Mouse (Mus musculus) ovary, adult 18-20 months (tissue): ENCODE measurements around the gene Wrnip1.

ENCODE experiments used
- DNase-seq: peaks from one replicate; pipeline ENCODE4 v3.0.0; 2022; ENCODE audit warnings: low spot score, mixed read lengths

The Wrnip1 gene

DNA sequence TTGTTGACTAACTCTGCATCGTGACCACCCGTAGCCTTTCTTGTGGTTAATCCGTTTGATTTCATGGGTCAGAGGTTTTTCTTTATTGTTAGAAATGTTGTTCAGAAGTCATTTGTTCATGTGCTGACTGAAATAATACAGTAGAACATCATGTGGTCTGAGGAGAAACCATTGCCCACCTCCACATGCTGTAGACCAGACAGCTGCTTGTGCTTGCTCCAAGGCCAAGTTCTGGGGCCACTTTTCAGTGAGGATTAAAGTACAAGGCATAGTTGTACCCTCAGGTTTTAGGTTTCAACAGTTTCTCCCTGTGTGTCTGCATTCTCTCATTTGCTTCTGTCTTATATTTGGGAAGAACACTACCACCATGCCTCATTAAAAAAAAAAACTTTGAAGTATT lies 5.8 kb downstream of the Wrnip1 start:
- no peak for DNase-seq

- DNase-seq, result no peak
Observed at GRCm38 (mm10) chr13:32819241-32819640, 17.4 kb downstream of the Wrnip1 start.

DNA sequence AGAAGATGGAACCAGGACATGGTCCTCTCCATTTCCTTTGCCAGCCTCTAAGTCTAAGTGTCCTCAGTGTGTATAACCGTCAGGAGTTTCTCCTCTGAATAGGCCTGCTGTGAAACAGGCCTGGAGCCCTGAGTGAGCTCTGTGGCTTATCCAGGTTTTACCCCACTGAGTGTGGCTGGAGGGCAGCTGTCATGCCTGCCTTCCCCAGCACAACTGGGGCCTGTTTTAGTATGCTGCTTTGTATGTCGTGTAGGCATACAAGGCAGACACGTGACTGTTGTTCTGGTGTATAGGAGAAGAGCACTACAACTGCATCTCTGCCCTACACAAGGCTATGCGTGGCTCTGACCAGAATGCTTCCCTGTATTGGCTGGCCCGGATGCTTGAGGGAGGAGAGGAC lies 18.1 kb downstream of the Wrnip1 start:
- no peak for DNase-seq

GRCm38 (mm10) chr13:32821671-32822070 lies 19.8 kb downstream of the Wrnip1 start:
- no peak for DNase-seq

DNA sequence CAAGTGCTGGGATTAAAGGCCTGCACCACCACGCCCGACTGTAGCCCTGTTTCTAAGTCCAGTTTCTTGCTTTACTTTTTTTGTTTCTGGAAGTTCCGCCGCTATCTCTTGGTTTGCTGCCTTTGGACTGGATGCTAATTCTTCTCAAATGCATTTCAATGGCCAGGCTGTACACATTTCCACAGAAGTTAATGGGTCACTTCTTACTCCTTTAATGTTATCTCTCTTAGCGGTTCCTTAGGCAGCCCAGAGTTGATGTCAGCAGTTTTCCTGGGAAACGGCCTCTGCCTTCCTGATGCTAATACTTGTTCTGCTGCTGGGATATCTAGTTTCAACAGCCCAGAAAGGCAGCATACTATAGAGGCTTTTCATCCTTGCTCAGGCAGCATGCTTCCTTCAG lies 21.3 kb downstream of the Wrnip1 start:
- DNase-seq, result no peak

DNA sequence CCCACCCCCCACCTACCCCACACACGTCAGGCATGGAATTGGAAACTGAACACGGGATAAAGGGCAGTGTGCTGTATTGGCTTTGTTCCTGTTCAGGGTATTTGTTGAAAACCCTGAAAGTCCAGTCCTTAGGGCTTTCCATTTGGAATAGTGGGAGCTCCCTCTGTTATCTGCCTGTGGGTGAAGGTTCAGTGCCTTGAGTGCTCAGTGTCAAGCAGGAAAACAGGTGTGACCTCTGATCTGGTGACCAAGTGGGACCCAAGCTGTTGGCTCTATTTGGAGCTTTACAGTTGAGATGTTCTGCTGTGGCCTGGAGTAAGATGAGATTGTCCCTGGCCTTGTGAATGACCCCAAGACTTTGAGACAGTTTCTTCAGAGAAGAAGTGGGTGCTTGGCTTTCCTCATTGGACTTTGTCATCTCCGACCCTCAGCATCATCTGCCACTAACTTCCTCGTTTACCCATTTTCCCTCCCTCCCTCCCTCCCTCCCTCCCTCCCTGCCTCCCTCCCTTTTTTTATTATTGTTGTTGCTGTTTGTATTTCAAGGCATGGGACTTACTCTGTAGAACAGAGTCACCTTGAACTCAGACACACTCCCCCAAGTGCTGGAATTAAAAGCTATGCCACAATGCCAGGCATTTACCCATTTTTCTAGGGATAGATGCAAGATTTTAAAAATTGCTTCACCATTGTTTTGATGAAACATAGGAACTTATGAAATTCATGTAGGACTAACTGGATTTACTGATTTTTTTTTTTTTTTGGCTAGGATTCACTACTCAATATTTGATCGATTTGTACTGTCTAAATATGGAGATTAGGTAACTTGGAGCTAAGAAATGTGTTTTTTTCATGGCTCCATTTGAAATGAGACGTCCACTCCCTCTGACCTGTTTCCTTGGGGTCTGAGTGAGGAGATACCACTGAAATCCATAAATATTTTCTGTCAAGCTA lies 22.8 kb downstream of the Wrnip1 start:
- no peak for DNase-seq

DNA sequence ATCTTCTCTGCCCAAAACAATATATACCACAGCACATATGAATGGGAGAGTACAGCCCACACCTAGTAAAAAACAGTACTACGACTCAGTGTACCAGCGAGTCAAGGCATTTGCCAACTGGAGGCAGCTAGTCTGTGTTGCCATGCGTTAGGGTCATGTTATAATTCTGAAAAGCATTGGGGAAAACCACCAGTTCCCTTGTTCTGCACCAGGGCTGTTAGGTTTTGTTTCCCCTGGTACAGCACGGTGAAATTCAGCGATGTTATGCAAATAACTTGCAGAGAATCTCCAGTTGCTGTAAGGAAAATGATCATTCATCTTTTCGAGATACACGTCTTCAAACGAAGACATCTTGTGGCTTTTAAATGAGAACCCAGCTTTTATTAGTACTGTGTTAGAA lies 23.7 kb downstream of the Wrnip1 start:
- no peak for DNase-seq

DNA sequence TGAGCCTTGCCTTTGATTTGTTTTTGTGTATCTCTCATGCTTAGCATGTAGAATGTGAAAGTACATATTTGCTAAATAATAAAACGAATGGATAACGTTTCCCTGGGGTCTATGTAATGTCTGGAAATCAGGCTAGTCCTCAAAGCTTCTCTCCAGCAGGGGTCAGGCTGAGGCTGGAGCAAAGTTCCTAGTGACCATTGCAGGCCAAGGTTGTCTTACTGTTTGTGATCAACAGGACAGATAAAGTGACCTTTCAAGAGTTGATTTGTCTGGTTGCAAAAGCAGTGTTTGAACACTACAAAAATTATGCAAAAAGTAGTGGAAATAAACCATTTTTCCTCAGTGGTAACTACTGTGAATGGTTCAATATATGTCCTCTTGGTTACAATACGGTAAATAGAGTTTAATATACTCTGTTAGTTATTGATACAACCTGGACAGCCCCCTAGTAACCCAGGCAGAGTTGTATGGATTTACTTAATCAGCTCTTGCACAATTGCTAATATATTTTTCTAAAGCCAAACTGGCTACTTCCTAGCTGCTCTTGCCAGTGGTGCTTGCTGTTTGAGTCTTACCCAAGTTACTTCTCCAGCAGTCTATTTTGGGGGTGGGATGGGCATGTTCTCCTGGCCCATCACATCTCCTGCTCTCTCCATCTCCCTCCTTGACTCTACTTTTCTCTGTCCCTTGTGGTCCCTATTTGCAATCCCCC lies 25.4 kb downstream of the Wrnip1 start:
- DNase-seq, result peak; percentile 51

GRCm38 (mm10) chr13:32827951-32828350 lies 26.1 kb downstream of the Wrnip1 start:
- no peak for DNase-seq

DNA sequence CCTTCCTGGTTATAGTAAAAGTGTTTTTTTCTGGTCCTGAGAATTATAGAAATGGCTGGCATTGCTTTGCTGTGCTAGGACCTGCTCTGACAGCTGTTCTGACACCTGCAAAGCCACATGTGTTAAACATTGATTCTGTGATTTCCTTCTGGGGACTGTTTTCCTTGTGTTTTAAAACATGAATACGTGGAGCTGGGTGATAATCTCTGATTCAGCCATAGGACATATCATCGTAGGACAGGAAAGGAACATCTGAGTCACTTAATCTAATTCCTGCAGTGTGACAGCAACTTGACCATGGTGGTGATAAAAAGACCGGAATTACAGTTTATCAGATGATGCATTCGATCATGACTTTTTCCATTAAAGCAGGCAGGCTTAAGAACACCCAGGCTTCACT lies 27.0 kb downstream of the Wrnip1 start:
- DNase-seq, result no peak

DNA sequence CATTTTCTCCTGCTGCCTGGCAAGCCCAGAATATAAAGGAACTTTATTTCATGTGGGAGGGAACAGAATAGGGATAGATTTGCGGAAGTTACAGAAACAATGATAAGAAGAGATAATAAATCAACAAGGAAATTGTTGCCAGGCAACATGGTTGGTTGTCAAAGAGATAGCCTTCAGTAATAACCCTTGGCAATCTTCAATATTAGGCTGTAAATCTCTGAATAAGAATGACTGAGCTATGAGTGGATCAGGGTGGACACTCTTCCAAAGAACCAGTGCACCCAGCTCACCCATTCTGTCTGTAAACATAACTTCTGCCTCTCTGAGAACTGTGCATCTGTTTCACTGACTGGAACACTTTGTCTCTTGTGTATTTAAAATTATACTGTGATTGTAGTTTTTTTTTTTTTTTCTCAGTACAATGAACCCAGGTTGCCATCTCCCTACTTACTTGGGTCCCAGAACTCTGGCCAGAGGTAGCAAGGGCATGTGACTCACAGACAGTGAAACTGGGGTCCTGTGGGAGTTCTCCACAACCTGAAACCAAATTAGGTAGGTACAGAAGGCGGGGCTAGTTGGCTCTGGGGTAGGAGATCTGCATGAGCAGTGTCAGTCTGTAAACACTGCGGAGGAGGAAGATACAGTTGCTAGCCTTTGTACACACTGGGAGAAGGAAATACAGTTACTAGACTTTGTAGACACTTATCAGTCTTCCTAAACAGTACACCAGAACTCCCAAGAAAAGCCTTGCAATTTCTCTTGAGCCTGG lies 29.9 kb downstream of the Wrnip1 start:
- DNase-seq, result no peak

- DNase-seq, result no peak
Observed at GRCm38 (mm10) chr13:32832776-32833175, 30.9 kb downstream of the Wrnip1 start.

DNA sequence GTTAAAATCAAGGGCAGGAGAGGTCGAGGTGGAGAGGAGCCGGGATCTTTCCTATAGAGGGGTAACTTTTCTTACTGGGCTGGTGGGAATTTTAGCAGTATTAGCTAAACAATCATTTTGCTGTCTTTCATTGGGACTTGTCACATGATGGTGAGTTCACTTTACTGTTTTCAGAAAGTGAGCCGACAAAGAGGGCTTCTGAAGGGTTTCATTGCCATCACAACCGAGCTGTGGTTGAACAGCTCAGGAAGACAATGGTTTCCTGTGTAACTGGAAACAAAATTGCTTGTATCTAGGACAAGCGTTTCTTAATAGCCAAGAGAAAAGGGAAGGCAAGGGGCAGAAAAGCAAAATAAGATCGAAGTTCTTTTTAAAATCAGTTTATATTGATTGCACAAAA lies 31.4 kb downstream of the Wrnip1 start:
- no peak for DNase-seq

GRCm38 (mm10) chr13:32834513-32834912 lies 32.7 kb downstream of the Wrnip1 start:
- no peak for DNase-seq

- DNase-seq, result no peak
Observed at GRCm38 (mm10) chr13:32839314-32839713, 37.5 kb downstream of the Wrnip1 start.

DNA sequence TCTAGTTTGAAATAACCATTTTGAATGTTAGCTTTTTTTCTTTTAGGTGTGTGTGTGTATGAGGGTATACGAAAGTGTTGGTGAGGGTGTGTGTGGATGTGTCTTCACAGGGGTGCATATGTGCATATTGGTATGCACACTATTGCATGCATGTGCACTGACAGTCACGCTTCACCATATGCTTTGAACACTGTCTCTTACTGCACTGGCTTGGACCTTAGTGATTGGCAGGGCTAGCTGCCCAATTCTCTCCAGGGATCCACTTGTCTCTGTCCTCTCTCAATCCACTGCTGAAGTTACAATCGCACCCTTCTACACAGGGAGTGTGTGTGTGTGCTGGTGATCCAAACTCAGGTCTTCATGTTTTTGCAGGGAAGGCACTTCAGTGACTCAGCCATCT lies 39.5 kb downstream of the Wrnip1 start:
- DNase-seq, result no peak

DNA sequence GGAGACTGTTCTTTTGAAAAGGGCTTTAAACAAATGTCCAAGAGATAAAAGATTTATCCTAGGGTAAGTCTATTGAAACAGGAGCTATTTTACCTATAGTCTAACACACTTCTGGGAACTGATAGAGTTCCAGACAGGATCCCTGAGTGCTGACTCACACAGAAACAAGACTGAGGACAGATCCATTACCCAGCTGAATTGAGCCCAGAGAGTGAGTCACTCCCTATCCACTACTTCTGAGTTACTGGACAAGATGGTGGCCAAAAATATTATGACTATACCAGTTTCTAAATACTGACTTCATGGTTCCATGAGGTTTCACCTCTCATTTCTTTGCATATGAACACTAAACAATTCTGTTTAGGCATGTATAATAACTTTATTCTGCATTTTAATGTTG lies 44.4 kb downstream of the Wrnip1 start:
- no peak for DNase-seq

- no peak for DNase-seq
Observed at GRCm38 (mm10) chr13:32849092-32849491, 47.3 kb downstream of the Wrnip1 start.

- no peak for DNase-seq
Observed at GRCm38 (mm10) chr13:32849531-32850123, 47.8 kb downstream of the Wrnip1 start.

DNA sequence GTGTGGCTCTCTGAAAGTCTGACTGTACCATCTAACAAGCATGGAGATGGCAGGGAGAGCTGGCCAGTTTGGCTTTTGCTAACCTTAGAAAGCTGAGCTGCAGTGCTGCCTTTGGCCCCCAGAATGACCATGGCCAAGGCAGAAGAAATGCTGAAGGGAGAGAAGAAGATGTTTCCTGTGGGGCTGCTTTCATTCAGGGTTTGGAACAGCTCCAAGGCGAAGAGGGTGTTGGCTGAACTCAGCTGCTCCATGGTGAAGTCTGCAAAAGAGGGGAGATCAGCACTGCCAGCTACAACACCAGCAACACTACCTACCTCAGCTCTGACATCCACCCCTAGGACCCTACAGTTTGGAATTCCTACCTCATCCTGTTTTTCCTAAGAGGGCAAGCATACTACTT lies 48.3 kb downstream of the Wrnip1 start:
- DNase-seq, result no peak

DNA sequence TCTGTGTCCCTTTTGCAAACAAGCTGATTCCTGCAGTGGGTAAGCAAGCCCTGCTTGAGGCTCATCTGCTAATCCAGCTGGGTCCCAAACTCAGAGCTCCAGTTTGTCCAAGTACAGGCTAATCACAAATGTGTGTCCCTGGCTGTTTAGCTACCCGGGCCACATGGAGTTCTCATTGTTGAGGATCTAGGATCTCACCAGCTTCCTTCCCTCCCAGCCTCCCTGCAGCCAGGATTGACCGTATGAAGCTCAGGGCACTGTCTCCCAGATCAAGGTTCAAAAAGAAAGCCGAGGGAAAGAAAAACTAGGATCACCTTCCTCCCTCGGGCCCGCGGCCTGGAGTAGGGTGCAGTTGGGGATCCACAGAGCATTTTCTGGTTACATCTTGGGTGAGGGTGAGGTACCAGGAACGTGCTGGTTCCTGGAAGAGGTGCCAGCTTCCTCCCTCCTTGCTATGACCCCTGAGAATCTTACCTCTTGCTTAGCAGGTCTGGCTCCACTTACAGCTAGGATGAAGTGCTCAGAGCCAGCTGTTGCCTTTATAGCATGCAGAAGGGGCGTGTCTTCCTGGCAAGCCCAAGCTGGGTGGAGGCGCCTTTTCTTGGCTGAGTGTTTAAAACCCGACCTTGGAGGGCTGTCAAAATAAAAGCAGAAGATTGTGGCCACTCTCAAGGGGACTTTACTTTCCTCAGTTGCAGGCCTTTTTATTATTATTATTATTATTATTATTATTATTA lies 49.0 kb downstream of the Wrnip1 start, which contains the start of gene Serpinb1a:
Gene Serpinb1a, minus strand, starts transcription at position 518 of the 737 bp plus-strand sequence.
- peak; percentile 83 for DNase-seq
